Mouse (Mus musculus) cerebellum, adult 9-11 months (tissue): ENCODE data around the gene Dvl1.

Experiments
- DNase-seq: peaks from one replicate; pipeline ENCODE4 v3.0.0; 2022

The Dvl1 gene

GRCm38 (mm10) chr4:155883587-155883986 lies 36.4 kb downstream of the Dvl1 start:
- DNase-seq, result no peak

DNA sequence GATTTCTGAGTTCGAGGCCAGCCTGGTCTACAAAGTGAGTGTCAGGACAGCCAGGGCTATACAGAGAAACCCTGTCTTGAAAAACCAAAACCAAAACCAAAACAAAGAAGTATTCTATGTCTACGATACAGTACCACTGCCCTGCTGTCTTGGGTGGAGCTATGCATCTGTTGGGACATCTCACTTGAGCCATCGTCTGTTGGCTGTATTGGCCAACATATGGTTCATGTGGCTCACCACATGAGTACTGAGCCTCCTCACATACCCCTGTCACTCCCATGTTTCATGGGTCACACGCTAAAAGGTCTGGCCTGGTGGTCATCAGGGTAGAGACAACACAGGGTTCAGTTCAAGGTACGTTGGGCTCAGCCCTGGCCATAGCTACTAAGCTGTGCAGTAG lies 39.1 kb downstream of the Dvl1 start:
- no peak for DNase-seq

- DNase-seq, result no peak
Measured at GRCm38 (mm10) chr4:155887674-155888073, 40.5 kb downstream of the Dvl1 start.

DNA sequence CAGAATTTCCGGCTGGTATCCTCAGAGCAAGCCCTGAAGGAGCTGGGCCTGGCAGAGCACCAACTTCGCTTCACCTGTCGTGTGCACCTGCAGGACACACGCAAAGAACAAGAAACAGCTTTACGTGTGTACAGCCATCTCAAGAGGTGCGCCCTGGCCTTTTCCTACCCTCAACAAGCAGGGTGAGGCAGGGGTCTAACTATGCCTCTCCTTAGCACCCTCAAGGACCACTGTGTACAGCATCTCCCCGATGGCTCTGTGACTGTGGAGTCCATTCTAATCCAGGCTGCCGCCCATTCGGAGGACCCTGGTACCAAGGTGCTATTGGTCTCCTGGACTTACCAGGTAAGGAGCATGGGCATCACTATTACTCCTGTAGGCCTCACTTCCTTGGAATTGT lies 41.0 kb downstream of the Dvl1 start:
- peak; percentile 17 for DNase-seq

- peak; percentile 32 for DNase-seq
Measured at GRCm38 (mm10) chr4:155889316-155889715, 42.1 kb downstream of the Dvl1 start.

GRCm38 (mm10) chr4:155891011-155891471 lies 43.8 kb downstream of the Dvl1 start:
- no peak for DNase-seq

- peak; percentile 96 for DNase-seq
Measured at GRCm38 (mm10) chr4:155891551-155892001, 44.4 kb downstream of the Dvl1 start, which contains the start of the genes Pusl1 and Acap3. Pusl1 (minus strand) TSS chr4:155891781. Acap3 (plus strand) TSS chr4:155891822.

DNA sequence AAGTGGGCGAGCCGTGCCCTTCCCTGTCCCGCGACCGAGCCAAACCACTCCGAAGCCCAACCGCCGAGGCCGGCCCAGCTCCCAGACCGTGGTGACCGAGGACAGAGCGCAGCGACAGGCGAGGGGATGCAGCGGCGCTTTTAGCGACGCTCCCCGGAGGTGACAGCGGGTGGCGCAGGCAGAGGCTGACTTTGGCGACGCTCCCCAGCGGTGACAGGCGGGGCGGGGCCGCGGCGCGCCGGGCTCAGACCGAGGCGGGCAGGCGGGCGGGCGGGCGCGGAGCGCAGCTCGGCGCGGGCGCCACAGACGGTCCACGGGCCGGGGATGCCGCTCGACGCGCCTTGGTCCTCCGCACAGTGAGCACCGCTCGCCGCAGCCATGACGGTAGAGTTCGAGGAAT lies 44.8 kb downstream of the Dvl1 start:
- DNase-seq, result peak; percentile 88

DNA sequence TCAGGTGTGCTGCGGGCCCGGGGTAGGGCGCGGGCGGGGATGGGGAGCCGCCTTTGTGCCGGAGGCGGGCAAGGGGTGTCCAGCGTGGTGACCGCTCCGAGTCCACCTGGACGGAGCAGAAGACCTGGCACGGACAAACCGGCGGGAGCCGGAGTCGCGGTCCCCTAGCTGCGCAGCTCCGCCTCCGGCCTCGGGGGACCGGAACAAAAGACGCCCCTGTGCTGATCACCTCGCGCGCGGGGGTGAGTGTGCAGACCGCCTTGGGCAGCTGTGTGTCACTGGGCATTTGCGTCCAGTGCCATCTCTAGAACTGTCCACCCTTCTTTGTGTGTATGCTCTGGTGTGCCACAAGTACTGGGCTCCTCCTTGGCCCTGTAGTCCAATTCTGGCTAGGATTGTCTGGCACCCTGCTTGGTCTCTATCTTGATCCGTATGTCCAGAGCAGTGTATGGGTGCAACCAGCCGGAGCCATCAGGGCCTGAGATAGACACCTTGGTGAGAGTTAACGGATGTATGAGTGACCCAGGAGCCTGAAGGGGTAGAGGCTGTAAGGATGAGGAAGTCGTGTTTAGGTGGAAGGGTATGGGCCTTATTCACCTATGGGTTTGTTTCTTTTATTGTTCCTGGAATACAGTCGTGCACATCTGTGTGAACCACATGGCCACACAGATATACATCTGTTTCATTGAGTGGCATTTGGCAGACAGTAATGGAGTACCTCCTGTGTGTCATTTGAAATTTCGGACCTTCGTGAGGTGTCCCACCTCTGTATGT lies 45.4 kb downstream of the Dvl1 start:
- DNase-seq, result peak; percentile 74

- peak; percentile 39 for DNase-seq
Measured at GRCm38 (mm10) chr4:155893212-155893690, 46.0 kb downstream of the Dvl1 start.

- peak; percentile 70 for DNase-seq
Measured at GRCm38 (mm10) chr4:155894311-155894881, 47.2 kb downstream of the Dvl1 start.

DNA sequence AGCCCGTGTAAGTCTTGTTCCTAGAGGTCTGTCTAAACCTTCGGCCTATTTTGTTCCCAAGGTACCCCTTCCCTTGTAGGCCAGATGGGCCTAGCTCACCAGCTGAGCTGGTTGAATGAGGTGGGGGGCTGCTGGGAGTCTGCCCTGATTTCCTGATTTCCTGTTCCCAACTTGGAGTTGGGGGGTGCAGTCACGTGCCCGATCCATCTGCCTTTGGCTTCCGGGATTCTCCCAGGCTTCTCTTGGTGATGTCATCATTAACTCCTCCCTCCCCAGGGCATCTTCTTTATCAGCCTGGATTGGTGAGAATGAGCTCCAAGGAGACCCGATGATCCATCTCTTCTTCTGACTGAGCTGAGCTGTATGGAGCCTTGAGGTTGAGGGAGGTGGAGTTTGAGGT lies 48.0 kb downstream of the Dvl1 start:
- peak; percentile 86 for DNase-seq

DNA sequence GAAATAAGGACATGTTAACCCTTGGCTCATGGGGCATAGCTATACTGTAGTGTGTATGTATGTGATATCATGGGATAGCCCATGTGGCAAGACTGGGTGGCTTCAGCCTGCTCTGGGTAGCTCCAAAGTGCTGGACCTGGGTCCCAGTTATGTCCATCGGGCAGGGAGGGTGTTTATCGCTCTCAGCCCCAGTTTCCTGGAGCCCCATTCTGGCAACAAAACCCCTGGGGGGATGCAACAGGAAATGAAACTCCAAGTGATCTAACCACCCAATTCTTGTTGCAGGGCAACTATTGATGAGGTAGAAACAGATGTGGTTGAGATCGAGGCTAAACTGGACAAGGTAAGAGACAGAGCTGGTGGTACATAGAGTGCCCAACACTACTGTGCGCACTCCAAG lies 48.6 kb downstream of the Dvl1 start:
- DNase-seq, result peak; percentile 27

DNA sequence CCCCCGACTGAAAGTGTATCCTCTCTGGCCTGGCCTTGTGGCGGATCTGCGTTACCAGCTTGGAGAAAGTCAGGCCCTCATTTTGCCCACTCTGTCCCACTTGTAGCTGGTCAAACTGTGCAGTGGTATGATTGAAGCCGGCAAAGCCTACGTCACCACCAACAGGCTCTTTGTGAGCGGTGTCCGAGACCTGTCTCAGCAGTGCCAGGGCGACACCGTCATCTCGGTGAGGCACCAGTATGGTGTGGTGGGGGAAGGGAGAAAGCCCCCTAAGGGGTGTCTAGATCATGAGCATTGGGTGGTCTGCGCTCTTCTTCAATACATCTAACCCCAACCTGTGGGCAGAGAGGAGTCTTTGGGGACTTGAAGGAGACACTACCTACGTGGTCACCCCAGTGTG lies 49.3 kb downstream of the Dvl1 start:
- peak; percentile 38 for DNase-seq

- DNase-seq, result peak; percentile 17
Measured at GRCm38 (mm10) chr4:155898318-155898717, 51.1 kb downstream of the Dvl1 start.

DNA sequence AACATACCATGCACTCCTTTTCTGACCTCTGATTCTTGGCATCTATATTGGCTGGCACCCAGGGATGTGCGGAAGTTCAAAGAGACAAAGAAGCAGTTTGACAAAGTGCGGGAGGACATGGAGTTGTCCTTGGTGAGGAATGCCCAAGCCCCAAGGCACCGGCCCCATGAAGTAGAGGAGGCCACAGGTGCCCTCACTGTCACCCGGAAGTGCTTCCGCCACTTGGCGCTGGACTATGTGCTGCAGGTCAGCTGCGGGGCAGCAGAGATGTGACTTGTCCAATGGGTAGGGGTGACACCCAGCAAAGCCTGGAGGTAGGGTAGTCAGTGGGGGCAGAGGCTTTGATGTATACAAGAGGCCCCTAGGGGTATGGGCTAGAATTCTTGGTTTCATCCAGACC lies 52.2 kb downstream of the Dvl1 start:
- peak; percentile 16 for DNase-seq

DNA sequence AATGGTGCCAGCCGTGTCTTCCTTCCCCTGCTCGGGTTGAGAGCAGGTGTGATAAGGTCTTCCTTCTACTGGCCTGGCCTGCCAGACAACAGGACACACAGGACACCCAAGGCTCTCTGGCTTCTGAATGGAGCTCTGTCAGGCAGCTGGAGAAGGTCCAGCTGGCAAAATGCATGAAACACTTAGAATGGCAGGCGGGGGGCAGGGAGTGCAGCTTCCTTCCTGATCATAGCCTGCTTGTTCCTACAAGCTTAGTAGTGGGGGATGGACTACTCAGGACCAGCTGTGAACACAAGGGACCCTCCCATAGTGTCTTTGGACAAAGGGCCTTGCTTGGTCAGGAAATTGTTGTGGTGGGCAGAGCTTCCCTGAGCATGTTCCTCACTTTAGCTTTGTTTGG lies 54.0 kb downstream of the Dvl1 start:
- peak; percentile 47 for DNase-seq

GRCm38 (mm10) chr4:155903246-155903645 lies 56.0 kb downstream of the Dvl1 start:
- DNase-seq, result no peak

DNA sequence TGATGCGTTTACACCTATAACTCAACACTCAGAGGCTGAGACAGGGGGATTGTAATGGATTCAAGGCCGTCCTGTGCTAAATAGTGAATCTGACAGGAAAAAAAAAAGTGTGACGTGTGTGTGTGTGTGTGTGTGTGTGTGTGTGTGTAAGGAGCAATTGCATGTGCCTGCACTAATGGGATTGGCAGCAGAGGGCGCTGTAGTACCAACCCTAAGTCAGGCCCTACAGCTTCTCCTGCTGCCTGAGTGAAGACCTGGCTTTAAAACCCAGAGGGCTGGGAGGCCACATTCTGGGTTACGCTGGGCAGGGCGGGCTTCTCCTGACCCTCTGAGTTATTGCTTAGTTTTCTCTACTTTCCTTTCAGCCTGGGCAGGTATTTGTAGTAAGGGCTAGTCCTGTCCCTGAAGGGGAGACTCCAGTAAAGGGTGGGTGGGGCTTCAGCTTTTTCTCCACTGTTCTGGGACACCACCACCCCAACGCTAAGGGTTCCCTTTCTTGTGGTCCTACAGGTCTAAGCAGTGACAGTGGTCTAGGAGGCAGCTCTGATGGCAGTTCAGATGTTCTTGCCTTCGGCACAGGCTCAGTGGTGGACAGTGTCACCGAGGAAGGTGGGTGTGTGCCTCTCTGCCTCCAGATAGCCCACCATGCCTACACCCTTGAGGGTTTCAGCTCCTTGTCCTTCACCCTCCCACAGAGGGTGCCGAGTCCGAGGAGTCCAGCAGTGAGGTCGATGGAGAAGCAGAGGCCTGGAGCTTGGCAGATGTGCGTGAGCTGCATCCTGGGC lies 57.3 kb downstream of the Dvl1 start:
- peak; percentile 11 for DNase-seq

- peak; percentile 7 for DNase-seq
Measured at GRCm38 (mm10) chr4:155905634-155906033, 58.4 kb downstream of the Dvl1 start.

DNA sequence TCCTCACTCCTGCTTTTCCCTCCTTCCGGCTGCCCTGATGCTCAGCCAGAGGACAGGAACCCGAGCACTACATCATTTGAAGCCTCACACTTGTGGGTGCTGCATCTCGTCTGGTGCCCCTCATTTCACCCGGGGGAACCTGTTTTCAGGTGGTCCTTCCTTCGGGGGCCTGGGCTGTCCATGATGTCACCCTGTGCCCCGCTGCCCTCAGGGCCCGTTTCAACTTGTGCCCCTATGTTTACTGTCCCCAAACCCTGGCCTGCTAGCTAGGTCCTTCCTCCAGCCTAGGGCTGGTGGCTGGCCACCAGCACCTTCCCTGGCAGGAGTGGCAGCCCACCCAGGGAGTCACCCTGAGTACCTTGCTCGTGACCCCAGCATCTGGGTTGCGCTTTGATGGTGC lies 58.9 kb downstream of the Dvl1 start:
- DNase-seq, result no peak

- DNase-seq, result no peak
Measured at GRCm38 (mm10) chr4:155907003-155907402, 59.8 kb downstream of the Dvl1 start.

DNA sequence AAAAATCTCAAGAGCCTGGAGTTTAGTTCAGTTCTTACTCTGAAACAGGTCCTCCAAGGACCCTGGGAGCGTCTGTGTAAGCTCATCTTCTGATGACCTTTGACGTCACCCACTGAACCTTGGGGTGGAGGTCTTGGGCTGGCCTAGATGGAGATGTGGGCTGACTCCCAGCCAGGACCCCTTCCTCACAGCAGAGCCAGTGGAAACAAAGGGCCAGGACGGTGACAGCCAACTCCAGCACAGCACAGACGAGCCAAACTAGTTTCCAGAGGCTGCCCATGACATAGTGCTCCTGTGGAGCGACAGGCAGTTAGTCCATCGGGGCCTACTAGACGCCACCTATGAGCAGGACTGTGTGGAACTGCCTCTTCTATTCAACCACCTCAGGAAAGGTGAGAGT lies 61.1 kb downstream of the Dvl1 start:
- no peak for DNase-seq
